ENCODE assay signal across 13 mouse cellular contexts in genomic region chr5:120472770-120473169, GRCm38 (mm10). TPM values are rescaled to one million over a fixed set of nuclear protein-coding genes. Genes with fewer than 3 reads are reported as not detected.
DNase-seq lines count a peak whose midpoint lies in the region; ATAC-seq and TF ChIP-seq lines count a peak whose summit lies in the region.
"Had no signal": no experiment of that assay in that cellular context is flagged by ENCODE, and none has a peak within 500 bp of the region (broad histone marks: within the 10 kb centered on the region; RNA-seq: fewer than 3 reads in every experiment).

TSS of gene Sdsl (minus strand) at chr5:120472810.

- H3K4me1 ChIP-seq in kidney, embryonic 14.5 days (ENCODE audit: control insufficient read depth, insufficient read depth, low read length), result no peaks in the 10 kb centered on the region; the same call in 1 of the 2 replicates
- peaks cover 4% of the 10 kb centered on the region; the same call in 1 of the 2 replicates for H3K4me1 ChIP-seq in kidney, adult 2 months (ENCODE audit: control insufficient read depth, insufficient read depth, low read length)
- H3K4me1 ChIP-seq in small intestine, adult 2 months (ENCODE audit: control insufficient read depth, insufficient read depth, insufficient read length, low read length), result peaks cover 14% of the 10 kb centered on the region; the same call in 1 of the 2 replicates
- H3K4me1 ChIP-seq: neural tube, embryonic 13.5 days had no signal

- H3K27me3 ChIP-seq in kidney, embryonic 14.5 days (ENCODE audit: control insufficient read depth, insufficient read depth, low read length), result no peaks in the 10 kb centered on the region
- H3K27me3 ChIP-seq in kidney, adult 2 months (replicated peaks; ENCODE audit: control insufficient read depth, insufficient read depth, low read length), result no peaks in the 10 kb centered on the region
- no peaks in the 10 kb centered on the region for H3K27me3 ChIP-seq in small intestine, adult 2 months (ENCODE audit: control insufficient read depth, insufficient read depth, low read length)

- ATAC-seq in kidney, embryonic 14.5 days (ENCODE audit: low FRiP score, low TSS enrichment), result no peak
- ATAC-seq: CD4-positive, CD25-positive, alpha-beta regulatory T cell, adult 4 months had no signal

- DNase-seq in kidney, adult 2 months, result no peak
- DNase-seq in adrenal gland, adult 2 months, result peak; percentile 45
- DNase-seq in adrenal gland, postnatal 4 days (ENCODE audit: low spot score in 2 of 2), result no peak
- DNase-seq in thymus, postnatal 10 days (ENCODE audit: low spot score in 2 of 2), result no peak
- DNase-seq in embryo, embryonic 10.5 days (ENCODE audit: low spot score), result no peak
- DNase-seq: cerebellum, adult 9-10 months; kidney, adult 18-20 months; lung, embryonic 14.5 days; thymus, postnatal 36 days had no signal

- H3K4me3 ChIP-seq in kidney, embryonic 14.5 days (ENCODE audit: low read length), result no peak within 1 kb of the TSS
- H3K4me3 ChIP-seq in kidney, adult 2 months (ENCODE audit: insufficient read depth, low read depth, low read length), result no peak within 1 kb of the TSS
- H3K4me3 ChIP-seq in small intestine, adult 2 months (ENCODE audit: low read depth, low read length), result no peak within 1 kb of the TSS
- H3K4me3 ChIP-seq: neural tube, embryonic 13.5 days had no signal

- WGBS in kidney, embryonic 14.5 days, result 71% methylated on average over 8 of the region's 8 CpGs
- 68% methylated on average over 8 of the region's 8 CpGs for WGBS in kidney, adult 2 months
- WGBS in small intestine, adult 2 months, result 73% methylated on average over 8 of the region's 8 CpGs

- H3K36me3 ChIP-seq in kidney, embryonic 14.5 days (ENCODE audit: control insufficient read depth, insufficient read depth, low read length), result no peaks in the 10 kb centered on the region
- no peaks in the 10 kb centered on the region for H3K36me3 ChIP-seq in kidney, adult 2 months (ENCODE audit: control insufficient read depth, insufficient read depth, low read length)
- H3K36me3 ChIP-seq in small intestine, adult 2 months (ENCODE audit: control insufficient read depth, insufficient read depth, low read length), result no peaks in the 10 kb centered on the region
- H3K36me3 ChIP-seq: neural tube, embryonic 13.5 days had no signal

- no peak within 1 kb of the TSS for H3K4me2 ChIP-seq in kidney, embryonic 14.5 days (replicated peaks; ENCODE audit: low read depth, low read length)
- H3K4me2 ChIP-seq: lung, embryonic 14.5 days; neural tube, embryonic 13.5 days had no signal

- TF ChIP-seq POLR2A in kidney, adult 2 months (IDR thresholded peaks at IDR 0.05; ENCODE audit: low read depth, low read length), result no peak
- no peak for TF ChIP-seq POLR2A in small intestine, adult 2 months (IDR thresholded peaks at IDR 0.05; ENCODE audit: low read depth, low read length)

- TF ChIP-seq CTCF in kidney, adult 2 months (conservative IDR thresholded peaks at IDR 0.05; ENCODE audit: insufficient read depth, insufficient read length, low read depth, low read length), result no peak
- no peak for TF ChIP-seq CTCF in small intestine, adult 2 months (IDR thresholded peaks at IDR 0.05; ENCODE audit: extremely low read depth, insufficient read length, insufficient replicate concordance, low read depth, low read length)

- no peaks in the 10 kb centered on the region for H3K9me3 ChIP-seq in kidney, embryonic 14.5 days (ENCODE audit: control insufficient read depth, low read length)
- H3K9me3 ChIP-seq: neural tube, embryonic 13.5 days had no signal

- H3K9ac ChIP-seq in kidney, embryonic 14.5 days (ENCODE audit: low read depth, low read length), result no peak within 1 kb of the TSS
- H3K9ac ChIP-seq: lung, embryonic 14.5 days; neural tube, embryonic 13.5 days had no signal

- no peak within 1 kb of the TSS for H3K27ac ChIP-seq in kidney, embryonic 14.5 days (ENCODE audit: low read depth, low read length)
- H3K27ac ChIP-seq in kidney, adult 2 months (ENCODE audit: insufficient read depth, low read depth, low read length), result no peak within 1 kb of the TSS
- peak within 1 kb of the TSS; percentile 2; the same call in 1 of the 2 replicates for H3K27ac ChIP-seq in small intestine, adult 2 months (ENCODE audit: insufficient read depth, low read depth, low read length)
- H3K27ac ChIP-seq: neural tube, embryonic 13.5 days had no signal

RNA-seq across cellular contexts. Expression of gene Sdsl, which starts in this region (rescaled TPM):
- 10.5 and 12.5 TPM in 2 replicates for polyA plus RNA-seq in kidney, embryonic 14.5 days (2014; fragmentation: Nextera tagmentation; extraction: Ambion mirVana)
- 9.9 and 10.0 TPM in 2 replicates for polyA plus RNA-seq in kidney, adult 2 months (2012; rRNA removed)
- total RNA-seq in adrenal gland, adult 2 months (2021), result 10 to 100 TPM; 46.3 to 71.9 TPM
- 114 and 115 TPM in 2 replicates for polyA plus RNA-seq in adrenal gland, adult 2 months (2012; rRNA removed)
- total RNA-seq in adrenal gland, postnatal 4 days (2021), result 10 to 100 TPM; 61.7 to 63.9 TPM
- polyA plus RNA-seq in small intestine, adult 2 months (2012; rRNA removed), result 27.3 and 46.4 TPM in 2 replicates
- polyA plus RNA-seq: CD4-positive, CD25-positive, alpha-beta regulatory T cell, adult 4 months had no signal
